Mouse (Mus musculus) hematopoietic stem cell, adult 5-6 weeks (primary cell): ENCODE measurements at regions not wholly inside any gene's neighbourhood (a gene's known extent, or its start where the extent isn't known, plus 50 kb on each side); places are given as distances from the start of the nearest gene placed in this dataset.

Experiments used
- ATAC-seq, 2 experiments: fragments of 125-278 bp in 1 of 2; replicated peaks in 1 of 2; 2 replicates each; pipeline ENCODE4 v1.8.0; 2016 to 2017; ENCODE audit warnings: inconsistent platforms in 2 of 2, mild to moderate bottlenecking in 2 of 2, moderate number of reproducible peaks in 2 of 2, low read depth in 1 of 2, moderate TSS enrichment in 1 of 2; ENCODE audit not compliant: low FRiP score in 2 of 2, poor library complexity in 2 of 2, severe bottlenecking in 2 of 2, insufficient read depth in 1 of 2, low TSS enrichment in 1 of 2

- no peak for ATAC-seq
Observed at GRCm38 (mm10) chr6:93246498-93247242, 303.4 kb upstream of the Adamts9 start.

DNA sequence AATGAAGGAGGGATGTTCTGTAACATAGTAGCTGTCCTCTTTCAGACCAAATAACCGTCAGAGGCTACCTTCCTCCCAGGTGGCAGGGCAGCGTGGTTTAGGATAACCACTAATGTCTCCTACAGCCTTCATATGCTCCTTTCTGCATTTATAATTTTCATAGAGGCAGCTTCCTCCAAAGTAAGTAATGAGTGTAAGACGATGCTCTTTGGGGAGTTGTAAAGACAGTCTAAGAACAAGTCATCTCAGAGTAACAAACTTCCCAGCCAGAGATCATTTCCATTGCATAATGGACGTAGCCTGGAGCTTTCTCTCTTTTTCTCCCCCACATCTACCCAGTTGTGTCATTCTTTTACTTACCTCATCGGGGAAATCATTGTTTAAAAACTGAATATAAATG, 292.3 kb upstream of the Adamts9 start:
- no peak for ATAC-seq

- ATAC-seq, result no peak
Observed at GRCm38 (mm10) chr6:93232636-93233035, 289.3 kb upstream of the Adamts9 start.

DNA sequence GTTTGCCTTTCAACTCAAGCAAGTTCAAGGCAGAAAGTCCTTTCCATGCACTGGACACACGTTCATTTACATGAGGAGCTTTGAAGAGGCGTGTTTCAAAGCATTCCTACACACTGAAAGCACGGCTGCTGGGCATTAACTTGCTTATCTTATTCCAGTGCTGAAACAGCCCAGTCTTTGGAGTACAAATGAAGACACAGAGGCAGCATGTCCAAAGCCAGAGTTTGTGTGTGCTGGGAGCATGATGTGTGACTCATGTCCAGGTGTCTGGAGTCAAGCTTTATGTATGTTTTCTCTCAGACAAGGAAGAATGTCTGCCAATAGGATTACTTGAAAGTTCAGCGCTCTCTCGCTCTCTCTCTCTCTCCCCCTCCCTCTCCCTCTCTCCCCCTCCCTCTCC, 287.2 kb upstream of the Adamts9 start:
- no peak for ATAC-seq

GRCm38 (mm10) chr6:93229320-93229719, 286.0 kb upstream of the Adamts9 start:
- no peak for ATAC-seq

DNA sequence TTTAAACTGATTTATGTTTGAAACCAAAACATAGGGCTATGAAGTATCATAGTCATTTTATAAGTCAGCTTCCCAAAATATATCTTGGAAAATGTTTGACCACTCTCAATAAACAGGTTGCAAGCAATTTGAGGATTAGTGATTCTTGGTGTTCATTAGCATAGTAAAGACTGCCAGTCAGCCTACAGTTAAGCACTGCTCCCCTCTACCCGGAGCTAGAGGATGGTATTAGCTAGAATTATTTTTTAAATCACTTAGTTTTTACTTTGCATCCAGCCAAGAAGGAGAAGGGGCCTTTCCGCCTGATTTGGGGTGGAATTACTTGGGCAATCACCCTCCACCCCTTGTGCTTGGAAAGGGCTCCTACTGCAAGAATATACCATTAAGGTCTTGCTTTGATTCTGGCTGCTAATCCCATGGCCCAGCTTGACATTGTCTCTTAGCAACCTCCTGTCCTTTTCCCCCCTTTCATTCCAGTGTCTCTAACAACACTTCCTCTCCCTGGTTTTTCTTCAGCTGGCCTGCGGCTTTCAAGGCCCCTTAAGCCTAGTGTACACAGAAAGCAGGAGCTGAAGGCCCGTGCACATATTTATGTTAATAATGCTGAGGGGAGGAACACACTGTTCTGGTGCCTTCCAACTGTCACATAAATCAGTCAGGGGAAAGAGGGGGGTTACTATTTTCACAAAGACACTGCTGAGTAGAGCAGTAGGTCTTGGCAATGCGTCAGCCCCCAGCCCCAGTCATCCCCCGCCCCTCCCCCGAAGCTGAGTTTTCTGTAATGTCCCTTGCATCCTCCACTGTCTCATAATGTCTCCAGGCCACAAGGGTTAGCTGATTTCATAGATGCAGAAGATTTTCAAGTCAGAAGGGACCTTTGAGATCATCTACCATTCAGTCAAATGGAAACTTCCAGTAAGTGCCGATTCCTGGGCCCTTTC, 280.6 kb upstream of the Adamts9 start:
- no peak for ATAC-seq

GRCm38 (mm10) chr6:93218015-93218593, 274.8 kb upstream of the Adamts9 start:
- no peak for ATAC-seq

DNA sequence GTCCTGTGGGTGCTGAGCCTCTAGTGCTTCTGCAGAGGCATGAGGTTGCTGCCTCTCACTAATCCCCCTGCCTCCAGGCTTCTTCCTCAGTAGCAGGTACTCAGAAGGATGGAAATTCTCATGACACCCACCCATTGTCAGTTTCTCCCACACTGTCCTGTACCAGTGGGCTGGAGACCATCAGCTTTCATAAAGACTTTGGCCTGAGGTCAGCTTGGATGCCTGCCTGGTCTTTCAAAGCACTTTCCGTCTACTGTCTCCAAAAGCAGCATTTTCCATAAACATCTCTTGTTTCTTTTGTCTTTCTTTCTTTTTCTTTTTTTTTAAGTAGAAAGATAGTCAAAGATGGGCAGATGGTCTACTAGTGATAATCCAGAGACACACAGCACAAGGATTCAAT, 257.6 kb upstream of the Adamts9 start:
- no peak for ATAC-seq

- peak in 1 of 2 experiments; percentile 48; a peak in 1 of 4 replicates for ATAC-seq
Observed at GRCm38 (mm10) chr6:93194741-93195140, 251.4 kb upstream of the Adamts9 start.

DNA sequence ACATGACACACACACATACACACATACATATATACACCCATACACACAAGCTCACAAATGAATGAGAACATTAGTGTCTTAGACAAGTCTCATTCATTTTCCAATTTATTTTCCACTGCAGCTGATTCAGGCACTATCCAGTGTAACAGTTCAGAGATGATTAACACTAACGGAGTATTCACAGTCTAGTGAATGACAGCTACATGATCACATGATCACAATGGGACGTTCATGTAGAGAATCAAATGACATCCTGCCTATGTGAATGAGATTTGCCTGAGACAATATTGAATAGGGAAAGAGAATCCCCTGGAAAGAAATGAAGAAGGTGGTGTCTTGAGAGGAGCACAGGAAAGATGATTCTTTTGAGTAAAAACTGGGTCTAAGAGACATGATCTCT, 249.7 kb upstream of the Adamts9 start:
- ATAC-seq, result no peak

DNA sequence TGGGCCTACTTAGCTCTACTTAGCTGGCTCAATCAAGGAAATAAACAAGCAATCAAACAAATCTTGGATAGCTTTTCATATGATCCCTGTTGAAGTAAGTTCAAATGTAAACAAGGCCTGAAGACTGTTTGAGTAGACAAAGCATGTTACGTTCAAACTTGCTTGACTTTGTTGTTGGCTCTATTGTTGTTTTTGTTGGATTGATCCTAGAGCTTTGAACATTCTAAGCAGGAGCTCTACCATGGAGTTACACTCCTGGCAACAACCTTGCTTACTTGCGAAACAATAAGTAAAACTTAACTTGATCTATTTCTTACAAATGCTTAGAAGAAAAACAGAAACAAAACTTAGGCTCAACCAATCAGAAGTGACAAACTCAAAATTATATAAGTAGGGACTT, 247.7 kb upstream of the Adamts9 start:
- no peak for ATAC-seq

DNA sequence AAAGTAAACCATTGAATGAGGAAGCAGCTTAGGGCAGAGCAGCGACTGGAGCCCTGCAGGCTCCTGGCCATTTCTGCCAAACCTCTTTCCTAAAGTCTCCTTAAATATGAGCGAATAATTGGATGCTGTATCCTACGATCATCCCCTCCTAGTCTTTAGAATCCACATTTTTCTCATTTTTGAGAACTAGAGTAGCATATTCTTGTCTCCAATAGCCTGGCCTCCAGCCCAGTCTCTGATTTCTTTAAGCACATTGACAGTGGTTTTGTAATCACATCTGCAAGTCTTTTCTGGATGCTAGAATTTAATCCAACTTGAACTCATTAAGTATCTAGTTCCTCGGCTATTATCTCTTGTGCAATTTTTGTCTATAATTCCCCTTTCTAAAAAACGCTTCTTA, 225.2 kb upstream of the Adamts9 start:
- no peak for ATAC-seq

DNA sequence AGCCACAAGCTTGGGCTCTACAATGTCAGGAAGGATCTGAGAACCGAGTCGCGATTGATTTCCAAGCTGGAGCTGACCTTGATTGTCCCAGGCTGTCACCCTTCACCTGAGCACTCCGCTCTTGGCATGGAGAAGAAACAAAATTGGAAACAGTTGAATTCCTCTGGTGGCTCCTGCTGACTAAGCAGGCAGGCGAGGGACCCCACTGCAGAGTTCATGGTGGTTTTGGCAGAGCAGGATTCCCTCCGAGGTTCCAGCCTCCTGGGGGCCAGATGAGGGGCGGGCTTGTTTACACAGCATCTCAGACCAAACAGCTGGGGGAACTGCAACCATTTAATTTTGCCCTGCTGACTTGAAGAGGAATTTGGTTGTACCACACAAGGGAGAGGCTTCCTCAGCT, 224.0 kb upstream of the Adamts9 start:
- no peak for ATAC-seq

- no peak for ATAC-seq
Observed at GRCm38 (mm10) chr6:93165942-93166341, 222.7 kb upstream of the Adamts9 start.

DNA sequence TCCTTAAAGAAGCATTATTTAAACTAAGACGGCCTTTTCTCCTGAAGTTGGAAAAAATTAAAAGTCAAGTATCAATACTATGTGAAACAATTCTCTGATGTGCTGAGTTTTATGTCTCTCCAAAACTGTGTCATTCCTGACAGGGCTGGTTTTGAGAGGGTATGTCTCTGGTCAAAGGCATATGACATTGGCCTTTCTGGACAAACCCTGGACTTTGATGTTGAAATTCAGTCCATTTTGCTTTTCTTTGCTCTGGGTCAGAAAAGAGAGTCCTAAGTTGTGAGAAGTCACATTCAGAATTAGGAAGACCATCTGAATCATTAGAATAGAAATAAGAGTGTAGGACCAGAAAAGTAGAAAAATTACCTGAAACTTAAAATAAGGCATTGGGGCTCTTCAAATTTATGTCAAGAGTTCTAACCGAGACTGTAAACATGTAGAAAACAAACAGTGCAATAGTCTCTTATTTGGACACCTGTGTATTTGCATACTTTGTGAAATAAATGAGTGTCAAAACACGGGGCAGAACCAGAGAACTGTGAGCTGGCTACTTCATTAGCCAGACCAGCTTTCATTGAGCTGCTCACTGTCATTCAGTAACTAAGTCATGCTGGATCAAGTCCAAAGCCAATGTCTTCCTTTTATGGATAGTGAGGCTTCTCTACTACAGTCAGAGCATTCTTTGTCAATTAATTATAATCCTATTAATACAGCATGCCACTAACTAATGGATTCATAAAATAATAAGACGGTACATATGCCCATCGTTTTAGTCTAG, 209.3 kb upstream of the Adamts9 start:
- no peak for ATAC-seq

- ATAC-seq, result no peak
Observed at GRCm38 (mm10) chr6:93150531-93150930, 207.2 kb upstream of the Adamts9 start.

DNA sequence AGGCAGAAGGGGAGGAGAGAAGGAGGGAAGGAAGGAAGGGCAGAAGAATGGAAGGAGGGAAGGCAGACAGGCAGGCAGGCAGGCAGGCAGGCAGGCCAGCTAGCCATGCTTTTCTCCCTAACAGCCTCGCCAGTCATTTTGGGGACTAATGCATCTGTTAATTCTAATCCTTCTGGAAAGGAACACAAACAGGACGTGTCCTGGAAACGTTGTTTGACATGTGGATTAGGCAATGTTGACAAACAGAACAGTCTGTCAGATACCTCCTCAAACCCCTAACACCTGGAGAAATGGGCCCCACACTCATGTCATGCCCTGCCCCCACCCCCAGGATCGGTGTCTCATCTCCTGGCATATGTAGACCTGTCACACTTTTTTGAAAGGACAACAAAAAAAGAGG, 206.7 kb upstream of the Adamts9 start:
- no peak for ATAC-seq
